Mouse (Mus musculus) cerebellum, adult 2 months (tissue): ENCODE measurements around the gene Sowaha. TPM values are rescaled to one million over a fixed set of nuclear protein-coding genes. Genes with fewer than 3 reads are reported as not detected.
"Not testable (repeated sequence)": the region's sequence is repeated elsewhere in the genome, so short reads cannot be mapped to it uniquely, and the experiment has no call there.

Source experiments
- DNase-seq, 2 experiments: peaks; one replicate each; pipeline ENCODE4 v3.0.0; 2021
- H3K27ac ChIP-seq: fragments of 200-500 bp; 2 replicates; pipeline ENCODE4 v1.5.1; 2012; ENCODE audit warnings: low read length, control low read depth, inconsistent platforms; ENCODE audit not compliant: insufficient read depth
- H3K27me3 ChIP-seq: fragments of 200-500 bp; 2 replicates; pipeline ENCODE4 v1.6.1; 2012; ENCODE audit warnings: inconsistent platforms, mild to moderate bottlenecking, low read length, moderate library complexity; ENCODE audit not compliant: control insufficient read depth, insufficient read depth
- H3K4me1 ChIP-seq: fragments of 200-500 bp; 2 replicates; pipeline ENCODE4 v1.6.1; 2011; ENCODE audit warnings: low read length; ENCODE audit not compliant: control insufficient read depth, insufficient read depth
- H3K4me3 ChIP-seq: fragments of 200-500 bp; replicated peaks from 2 replicates; pipeline ENCODE3; 2011; ENCODE audit warnings: mild to moderate bottlenecking, low read depth, low read length, control low read depth; ENCODE audit not compliant: insufficient read depth
- CTCF ChIP-seq: fragments of 200-500 bp; IDR thresholded peaks from 2 replicates; pipeline ENCODE4 v1.5.1; 2011; ENCODE audit warnings: low read depth, mild to moderate bottlenecking, control low read depth, low read length, moderate library complexity, borderline replicate concordance; ENCODE audit not compliant: insufficient read depth
- POLR2A ChIP-seq: fragments of 200-500 bp; IDR thresholded peaks from 2 replicates; pipeline ENCODE4 v1.6.1; 2011; ENCODE audit warnings: low read length, control low read depth, borderline replicate concordance; ENCODE audit not compliant: insufficient read depth
- WGBS: fragments of 180-500 bp; shearing (Covaris S2); methylation state at CpG from one replicate; pipeline ENCODE4 v1.1.7; 2018; 5-methylcytosine and 5-hydroxymethylcytosine counted together
- polyA plus RNA-seq: library from polyadenylated mRNA; depleted of rRNA; stranded (reverse); fragments of >200 nt; gene quantifications from 2 replicates; pipeline ENCODE4 v1.2.3, GENCODE M21; 2012; rRNA removed

The Sowaha gene
- polyA plus RNA-seq, 1 experiment, result 23.1 TPM

- 94% methylated on average over 5 of the region's 5 CpGs for WGBS
- Histone ChIP-seq H3K4me3 (no peak overlapping the region), H3K27ac (no peak overlapping the region), H3K27me3 (no peaks in the 10 kb centered on the region), H3K4me1 (peaks cover 7% of the 10 kb centered on the region; the same call in 1 of the 2 replicates)
- TF ChIP-seq CTCF (no peak), POLR2A (no peak)
- DNase-seq, result no peak
Observed at GRCm38 (mm10) chr11:53428716-53429057, 51.4 kb downstream of the Sowaha start.

- no peak for DNase-seq
- H3K27me3 ChIP-seq, result no peaks in the 10 kb centered on the region
- WGBS, result 88% methylated on average over 3 of the region's 3 CpGs
- H3K4me1 ChIP-seq, result peaks cover 7% of the 10 kb centered on the region; the same call in 1 of the 2 replicates
- no peak overlapping the region for H3K27ac ChIP-seq
- TF ChIP-seq POLR2A (peak; percentile 10; the same call in 1 of the 2 replicates), CTCF (no peak)
- H3K4me3 ChIP-seq, result no peak overlapping the region
Observed at GRCm38 (mm10) chr11:53427993-53428715, 51.9 kb downstream of the Sowaha start.

DNA sequence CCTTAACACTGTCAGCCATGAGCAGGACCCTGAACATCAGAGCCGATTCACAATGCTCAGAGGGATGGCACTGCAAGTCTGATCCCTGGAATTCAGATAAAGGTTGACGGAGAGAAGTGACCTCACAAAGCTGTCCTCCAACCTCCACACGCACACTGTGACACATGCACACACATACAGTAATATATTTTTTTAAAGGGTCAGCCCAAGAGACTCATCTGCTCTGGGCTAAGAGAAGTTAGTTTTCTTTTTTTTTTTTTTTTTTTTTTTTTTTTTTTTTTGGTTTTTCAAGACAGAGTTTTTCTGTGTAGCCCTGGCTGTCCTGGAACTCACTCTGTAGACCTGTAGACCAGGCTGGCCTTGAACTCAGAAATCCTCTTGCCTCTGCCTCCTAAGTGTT lies 53.2 kb downstream of the Sowaha start:
- not testable (repeated sequence) for H3K27ac ChIP-seq, H3K4me3 ChIP-seq, H3K27me3 ChIP-seq, H3K4me1 ChIP-seq, DNase-seq
- WGBS, result 78% methylated on average over 3 of the region's 3 CpGs

Other genes with a start within 250 kb of the Sowaha start
- 86.9 and 87.9 TPM in 2 replicates for gene Hspa4, start 179.8 kb downstream of the Sowaha start, polyA plus RNA-seq
- gene Zcchc10, start 155.6 kb downstream of the Sowaha start, polyA plus RNA-seq, result 10.8 and 11.8 TPM in 2 replicates
- 48.2 and 50.8 TPM in 2 replicates for gene Aff4, start 129.4 kb downstream of the Sowaha start, polyA plus RNA-seq
- gene Leap2, start 57.1 kb downstream of the Sowaha start, polyA plus RNA-seq, result not detected in 2 replicates
- gene Uqcrq, start 49.4 kb downstream of the Sowaha start, polyA plus RNA-seq, result 447 and 454 TPM in 2 replicates
- 2.2 and 2.5 TPM in 2 replicates for gene Gdf9, start 49.3 kb downstream of the Sowaha start, polyA plus RNA-seq
- 0.06 TPM in 1 of 2 replicates, not detected in the other for gene Gm10447, start 23.2 kb downstream of the Sowaha start, polyA plus RNA-seq
- 7.7 and 8.8 TPM in 2 replicates for gene Shroom1, start 23.1 kb downstream of the Sowaha start, polyA plus RNA-seq
- gene Gm9837, start 9.8 kb downstream of the Sowaha start, polyA plus RNA-seq, result not detected in 2 replicates
- gene Gm9945, start 108 bp downstream of the Sowaha start, polyA plus RNA-seq, result 0.65 and 1.6 TPM in 2 replicates
- gene Sept8, start 39.0 kb upstream of the Sowaha start, polyA plus RNA-seq, result 318 and 354 TPM in 2 replicates
- 91.1 and 93.2 TPM in 2 replicates for gene Kif3a, start 87.1 kb upstream of the Sowaha start, polyA plus RNA-seq
- not detected in 2 replicates for gene Il4, start 138.4 kb upstream of the Sowaha start, polyA plus RNA-seq
- not detected in 2 replicates for gene Il13, start 154.4 kb upstream of the Sowaha start, polyA plus RNA-seq
- 5.4 TPM in 2 replicates for gene Rad50, start 227.0 kb upstream of the Sowaha start, polyA plus RNA-seq
- gene Il5, start 240.5 kb upstream of the Sowaha start, polyA plus RNA-seq, result 0.16 and 0.22 TPM in 2 replicates